Mouse (Mus musculus): ENCODE results near the gene Pard3. TPM values are rescaled to one million over a fixed set of nuclear protein-coding genes. Genes with fewer than 3 reads are reported as not detected.

Gene Pard3
- polyA plus RNA-seq, 1 experiment from 2014 or later, result 14.6 TPM

- peak overlapping the region; percentile 2; the same call in 1 of the 2 replicates for H3K27ac ChIP-seq (ENCODE audit: low read length)
- 75% methylated on average over 14 of the region's 15 CpGs for WGBS
- H3K4me3 ChIP-seq (ENCODE audit: low read depth, low read length), result no peak overlapping the region
- H3K36me3 ChIP-seq (ENCODE audit: control insufficient read depth, insufficient read depth, low read length), result no peaks in the 10 kb centered on the region
- no peak for ATAC-seq
- H3K4me1 ChIP-seq (ENCODE audit: control insufficient read depth, insufficient read depth, low read length), result peaks cover 16% of the 10 kb centered on the region
- H3K9me3 ChIP-seq (replicated peaks; ENCODE audit: control insufficient read depth, low read length, poor library complexity, severe bottlenecking), result no peaks in the 10 kb centered on the region
- H3K27me3 ChIP-seq (ENCODE audit: control insufficient read depth, insufficient read depth, low read depth, low read length), result no peaks in the 10 kb centered on the region
- peak overlapping the region; percentile 4; the same call in 1 of the 2 replicates for H3K4me2 ChIP-seq (ENCODE audit: low read length)
- H3K9ac ChIP-seq (ENCODE audit: low read depth, low read length), result 0 out of 2 replicates have a peak overlapping the region, but pooled peaks have one; percentile 10
Measured at GRCm38 (mm10) chr8:127229325-127230232, 165.9 kb downstream of the Pard3 start.

- H3K9me3 ChIP-seq (replicated peaks; ENCODE audit: control insufficient read depth, low read length, poor library complexity, severe bottlenecking), result no peaks in the 10 kb centered on the region
- H3K36me3 ChIP-seq (ENCODE audit: control insufficient read depth, insufficient read depth, low read length), result no peaks in the 10 kb centered on the region
- peak overlapping the region; percentile 4; the same call in 1 of the 2 replicates for H3K4me2 ChIP-seq (ENCODE audit: low read length)
- no peaks in the 10 kb centered on the region for H3K27me3 ChIP-seq (ENCODE audit: control insufficient read depth, insufficient read depth, low read depth, low read length)
- WGBS, result 37% methylated on average over 8 of the region's 8 CpGs
- no peak for ATAC-seq
- peak overlapping the region; percentile 2 for H3K27ac ChIP-seq (ENCODE audit: low read length)
- 0 out of 2 replicates have a peak overlapping the region, but pooled peaks have one; percentile 10 for H3K9ac ChIP-seq (ENCODE audit: low read depth, low read length)
- peaks cover 16% of the 10 kb centered on the region for H3K4me1 ChIP-seq (ENCODE audit: control insufficient read depth, insufficient read depth, low read length)
- H3K4me3 ChIP-seq (ENCODE audit: low read depth, low read length), result no peak overlapping the region
Measured at GRCm38 (mm10) chr8:127230233-127230595, 166.5 kb downstream of the Pard3 start.

- Histone ChIP-seq H3K27me3 (ENCODE audit: control insufficient read depth, insufficient read depth, low read depth, low read length) (no peaks in the 10 kb centered on the region), H3K4me3 (ENCODE audit: low read depth, low read length) (no peak overlapping the region), H3K4me1 (ENCODE audit: control insufficient read depth, insufficient read depth, low read length) (no peaks in the 10 kb centered on the region), H3K9ac (ENCODE audit: low read depth, low read length) (no peak overlapping the region), H3K4me2 (ENCODE audit: low read length) (no peak overlapping the region), H3K36me3 (ENCODE audit: control insufficient read depth, insufficient read depth, low read length) (no peaks in the 10 kb centered on the region), H3K27ac (ENCODE audit: low read length) (no peak overlapping the region), H3K9me3 (replicated peaks; ENCODE audit: control insufficient read depth, low read length, poor library complexity, severe bottlenecking) (no peaks in the 10 kb centered on the region)
- WGBS, result 91% methylated on average over 4 of the region's 4 CpGs
- no peak for ATAC-seq
Measured at GRCm38 (mm10) chr8:127243351-127243750, 179.7 kb downstream of the Pard3 start.

DNA sequence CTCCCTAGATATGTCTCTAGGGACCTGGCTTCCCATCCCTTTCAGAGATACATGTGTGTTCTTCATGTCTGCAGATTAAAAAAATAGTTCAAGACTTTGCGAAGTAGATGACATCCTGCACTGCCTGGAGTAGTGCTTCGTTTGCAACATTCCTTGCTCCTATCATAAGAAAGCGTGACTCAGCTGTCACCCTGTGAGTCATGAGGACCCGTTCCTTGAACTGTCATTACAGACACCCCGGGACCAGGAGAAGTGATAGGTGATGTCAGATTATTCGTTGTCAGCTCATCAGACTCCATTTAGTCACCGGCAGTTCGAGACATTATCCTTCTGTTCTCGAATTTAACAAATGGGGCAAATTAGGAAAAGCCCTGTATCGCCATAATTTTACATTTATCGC is 180.1 kb downstream of the Pard3 start:
- 90% methylated on average over 11 of the region's 11 CpGs for WGBS
- Histone ChIP-seq H3K9ac (ENCODE audit: low read depth, low read length) (no peak overlapping the region), H3K4me3 (ENCODE audit: low read depth, low read length) (no peak overlapping the region), H3K9me3 (replicated peaks; ENCODE audit: control insufficient read depth, low read length, poor library complexity, severe bottlenecking) (no peaks in the 10 kb centered on the region), H3K4me2 (ENCODE audit: low read length) (no peak overlapping the region), H3K36me3 (ENCODE audit: control insufficient read depth, insufficient read depth, low read length) (no peaks in the 10 kb centered on the region), H3K27me3 (ENCODE audit: control insufficient read depth, insufficient read depth, low read depth, low read length) (no peaks in the 10 kb centered on the region), H3K4me1 (ENCODE audit: control insufficient read depth, insufficient read depth, low read length) (no peaks in the 10 kb centered on the region), H3K27ac (ENCODE audit: low read length) (no peak overlapping the region)
- ATAC-seq, result no peak

DNA sequence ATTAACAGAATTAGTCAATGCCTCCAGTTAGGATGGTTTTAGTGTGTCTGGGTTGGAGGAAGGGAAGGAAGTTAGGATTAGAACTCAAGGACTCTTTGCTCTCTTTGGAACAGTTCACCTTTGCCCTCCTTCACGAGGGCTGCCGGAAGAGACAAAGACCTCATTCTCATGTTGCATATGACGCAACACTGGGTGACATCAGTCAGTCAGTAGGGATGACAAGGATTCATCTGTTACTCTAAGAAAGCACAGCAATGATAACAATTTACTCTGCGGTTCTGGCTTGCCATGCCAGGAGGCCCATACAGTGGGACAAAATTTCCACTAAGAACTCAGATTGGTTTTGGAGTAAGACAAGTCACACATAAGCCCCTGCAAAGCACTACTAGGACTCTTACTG is 187.1 kb downstream of the Pard3 start:
- Histone ChIP-seq H3K27ac (ENCODE audit: low read length) (no peak overlapping the region), H3K4me1 (ENCODE audit: control insufficient read depth, insufficient read depth, low read length) (peaks cover 12% of the 10 kb centered on the region), H3K4me2 (ENCODE audit: low read length) (no peak overlapping the region), H3K27me3 (ENCODE audit: control insufficient read depth, insufficient read depth, low read depth, low read length) (no peaks in the 10 kb centered on the region), H3K9me3 (replicated peaks; ENCODE audit: control insufficient read depth, low read length, poor library complexity, severe bottlenecking) (no peaks in the 10 kb centered on the region), H3K4me3 (ENCODE audit: low read depth, low read length) (no peak overlapping the region), H3K9ac (ENCODE audit: low read depth, low read length) (no peak overlapping the region), H3K36me3 (ENCODE audit: control insufficient read depth, insufficient read depth, low read length) (no peaks in the 10 kb centered on the region)
- 65% methylated on average over 4 of the region's 4 CpGs for WGBS
- ATAC-seq, result no peak

- WGBS, result 95% methylated on average over 3 of the region's 3 CpGs
- Histone ChIP-seq H3K9ac (ENCODE audit: low read depth, low read length) (no peak overlapping the region), H3K27ac (ENCODE audit: low read length) (no peak overlapping the region), H3K4me2 (ENCODE audit: low read length) (no peak overlapping the region), H3K9me3 (replicated peaks; ENCODE audit: control insufficient read depth, low read length, poor library complexity, severe bottlenecking) (no peaks in the 10 kb centered on the region), H3K27me3 (ENCODE audit: control insufficient read depth, insufficient read depth, low read depth, low read length) (no peaks in the 10 kb centered on the region), H3K36me3 (ENCODE audit: control insufficient read depth, insufficient read depth, low read length) (no peaks in the 10 kb centered on the region), H3K4me3 (ENCODE audit: low read depth, low read length) (no peak overlapping the region), H3K4me1 (ENCODE audit: control insufficient read depth, insufficient read depth, low read length) (peaks cover 12% of the 10 kb centered on the region)
- no peak for ATAC-seq
Measured at GRCm38 (mm10) chr8:127251476-127251875, 187.8 kb downstream of the Pard3 start.

GRCm38 (mm10) chr8:127251985-127252384 is 188.3 kb downstream of the Pard3 start:
- Histone ChIP-seq H3K9ac (ENCODE audit: low read depth, low read length) (no peak overlapping the region), H3K27ac (ENCODE audit: low read length) (no peak overlapping the region), H3K36me3 (ENCODE audit: control insufficient read depth, insufficient read depth, low read length) (no peaks in the 10 kb centered on the region), H3K4me1 (ENCODE audit: control insufficient read depth, insufficient read depth, low read length) (peaks cover 12% of the 10 kb centered on the region), H3K9me3 (replicated peaks; ENCODE audit: control insufficient read depth, low read length, poor library complexity, severe bottlenecking) (no peaks in the 10 kb centered on the region), H3K4me2 (ENCODE audit: low read length) (no peak overlapping the region), H3K27me3 (ENCODE audit: control insufficient read depth, insufficient read depth, low read depth, low read length) (no peaks in the 10 kb centered on the region), H3K4me3 (ENCODE audit: low read depth, low read length) (no peak overlapping the region)
- 88% methylated on average over 13 of the region's 13 CpGs for WGBS
- no peak for ATAC-seq

- H3K27me3 ChIP-seq (ENCODE audit: control insufficient read depth, insufficient read depth, low read depth, low read length), result no peaks in the 10 kb centered on the region
- H3K36me3 ChIP-seq (ENCODE audit: control insufficient read depth, insufficient read depth, low read length), result no peaks in the 10 kb centered on the region
- no peaks in the 10 kb centered on the region for H3K9me3 ChIP-seq (replicated peaks; ENCODE audit: control insufficient read depth, low read length, poor library complexity, severe bottlenecking)
- no peak for ATAC-seq
- WGBS, result 69% methylated on average over 7 of the region's 7 CpGs
- no peak overlapping the region for H3K4me3 ChIP-seq (ENCODE audit: low read depth, low read length)
- H3K9ac ChIP-seq (ENCODE audit: low read depth, low read length), result no peak overlapping the region
- H3K27ac ChIP-seq (ENCODE audit: low read length), result no peak overlapping the region
- H3K4me1 ChIP-seq (ENCODE audit: control insufficient read depth, insufficient read depth, low read length), result peaks cover 15% of the 10 kb centered on the region
- H3K4me2 ChIP-seq (ENCODE audit: low read length), result no peak overlapping the region
Measured at GRCm38 (mm10) chr8:127254625-127255024, 190.9 kb downstream of the Pard3 start.

DNA sequence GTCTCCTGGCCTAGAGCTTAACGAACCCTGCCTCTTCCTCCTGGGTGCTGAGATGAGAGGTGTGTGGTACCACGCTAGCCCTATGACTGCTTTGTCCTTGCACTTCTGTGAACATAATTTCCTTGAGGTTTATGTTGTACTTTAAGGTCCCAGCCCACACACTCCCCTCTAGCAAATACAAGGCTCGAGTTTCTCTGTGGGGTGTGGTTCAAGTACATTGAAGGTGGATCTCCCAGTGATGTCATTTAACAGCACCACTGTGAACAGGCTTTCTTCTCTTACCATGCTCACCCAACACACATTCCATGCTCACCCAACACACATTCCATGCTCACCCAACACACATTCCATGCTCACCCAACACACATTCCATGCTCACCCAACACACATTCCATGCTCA is 193.4 kb downstream of the Pard3 start:
- H3K27ac ChIP-seq (ENCODE audit: low read length), result no peak overlapping the region
- peaks cover 8% of the 10 kb centered on the region; the same call in 1 of the 2 replicates for H3K4me1 ChIP-seq (ENCODE audit: control insufficient read depth, insufficient read depth, low read length)
- H3K4me2 ChIP-seq (ENCODE audit: low read length), result no peak overlapping the region
- H3K9ac ChIP-seq (ENCODE audit: low read depth, low read length), result no peak overlapping the region
- no peaks in the 10 kb centered on the region for H3K36me3 ChIP-seq (ENCODE audit: control insufficient read depth, insufficient read depth, low read length)
- H3K27me3 ChIP-seq (ENCODE audit: control insufficient read depth, insufficient read depth, low read depth, low read length), result no peaks in the 10 kb centered on the region
- no peaks in the 10 kb centered on the region for H3K9me3 ChIP-seq (replicated peaks; ENCODE audit: control insufficient read depth, low read length, poor library complexity, severe bottlenecking)
- no peak for ATAC-seq
- no peak overlapping the region for H3K4me3 ChIP-seq (ENCODE audit: low read depth, low read length)
- 85% methylated on average over 3 of the region's 3 CpGs for WGBS
